Mouse (Mus musculus): ENCODE measurements at regions not wholly inside any gene's neighbourhood (a gene's known extent, or its start where the extent isn't known, plus 50 kb on each side); places are given as distances from the start of the nearest gene placed in this dataset.
A peak's percentile ranks its signal among the peaks of the same experiment; 100 is the strongest.

DNA sequence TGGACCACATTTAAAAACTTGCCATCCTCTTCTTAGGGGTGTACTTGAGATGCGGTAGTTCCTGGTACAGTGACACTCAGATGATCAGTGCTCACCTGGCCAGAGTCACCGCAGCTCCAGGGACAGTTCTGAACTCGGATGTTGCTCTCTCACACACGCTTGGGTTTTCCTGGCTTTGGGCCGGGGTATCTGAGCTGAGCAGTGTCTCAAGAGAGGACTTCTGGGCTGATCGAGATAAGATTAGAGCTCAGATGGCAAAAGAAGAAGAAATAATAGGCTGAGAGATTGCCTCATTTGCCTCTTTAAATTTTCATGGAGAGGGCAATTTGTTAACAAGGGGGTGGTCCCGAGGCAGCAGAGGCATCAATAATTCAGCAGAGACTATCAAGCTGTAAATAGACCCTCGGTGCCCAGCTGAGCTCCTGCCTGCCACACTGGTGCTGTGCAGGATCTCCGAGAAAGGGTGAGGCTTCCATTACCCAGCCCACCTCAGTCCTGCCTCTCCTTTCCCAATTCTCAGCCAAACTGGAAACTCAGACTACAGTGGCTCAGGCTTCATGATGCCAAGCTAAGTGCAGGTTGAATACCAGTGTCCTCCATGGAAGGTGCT, 133.7 kb downstream of the Tsen15 start:
- Histone ChIP-seq H3K27ac (ENCODE audit: low read depth) (no peak overlapping the region), H3K36me3 (ENCODE audit: insufficient read depth) (no peaks in the 10 kb centered on the region), H3K27me3 (ENCODE audit: insufficient read depth, low read length) (no peaks in the 10 kb centered on the region), H3K9ac (no peak overlapping the region), H3K4me1 (ENCODE audit: insufficient read depth) (no peaks in the 10 kb centered on the region), H3K4me3 (ENCODE audit: low read depth, low read length) (no peak overlapping the region), H3K9me3 (ENCODE audit: low read depth, low read length) (no peaks in the 10 kb centered on the region), H3K4me2 (no peak overlapping the region)
- ATAC-seq (ENCODE audit: insufficient read depth): no peak
- no peak for DNase-seq
- no peak for TF ChIP-seq CTCF (IDR thresholded peaks at IDR 0.05; ENCODE audit: low read depth)
- 57% methylated on average over 9 of the region's 9 CpGs for WGBS

DNA sequence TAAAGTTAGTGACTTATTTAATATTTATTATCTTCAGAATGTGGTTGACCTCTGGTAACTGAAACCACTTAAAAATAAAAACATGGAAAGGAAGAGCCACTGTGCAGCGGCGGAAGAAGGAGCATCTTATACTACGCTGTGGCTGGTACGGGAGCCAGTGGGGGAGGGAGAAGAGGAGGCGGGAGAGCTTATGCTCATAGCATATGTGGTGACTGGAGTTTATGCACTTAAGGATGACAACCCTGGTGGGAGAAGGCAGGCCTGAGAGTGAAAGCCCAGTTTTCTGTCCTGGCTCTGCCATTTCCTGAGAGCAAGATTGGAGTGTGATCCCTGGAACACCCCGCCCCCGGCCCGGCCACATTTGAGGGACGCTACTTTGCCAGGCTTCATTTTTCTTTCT, 145.5 kb downstream of the Tsen15 start:
- Histone ChIP-seq H3K36me3 (ENCODE audit: insufficient read depth) (no peaks in the 10 kb centered on the region), H3K9me3 (ENCODE audit: low read depth, low read length) (no peaks in the 10 kb centered on the region), H3K4me2 (no peak overlapping the region), H3K27ac (ENCODE audit: low read depth) (no peak overlapping the region), H3K9ac (no peak overlapping the region), H3K27me3 (ENCODE audit: insufficient read depth, low read length) (no peaks in the 10 kb centered on the region), H3K4me3 (ENCODE audit: low read depth, low read length) (no peak overlapping the region), H3K4me1 (ENCODE audit: insufficient read depth) (no peaks in the 10 kb centered on the region)
- ATAC-seq (ENCODE audit: insufficient read depth) (no peak), DNase-seq (no peak)
- no peak for TF ChIP-seq CTCF (IDR thresholded peaks at IDR 0.05; ENCODE audit: low read depth)
- WGBS: 89% methylated on average over 9 of the region's 9 CpGs

GRCm38 (mm10) chr1:152239376-152239775, 147.1 kb downstream of the Tsen15 start:
- no peak for TF ChIP-seq CTCF (IDR thresholded peaks at IDR 0.05; ENCODE audit: low read depth)
- H3K4me1 ChIP-seq (ENCODE audit: insufficient read depth): no peaks in the 10 kb centered on the region
- WGBS: 19% methylated on average over 6 of the region's 6 CpGs
- H3K27ac ChIP-seq (ENCODE audit: low read depth): no peak overlapping the region
- no peak overlapping the region for H3K9ac ChIP-seq
- H3K27me3 ChIP-seq (ENCODE audit: insufficient read depth, low read length): no peaks in the 10 kb centered on the region
- peak; percentile 21 for DNase-seq
- no peak overlapping the region for H3K4me2 ChIP-seq
- H3K4me3 ChIP-seq (ENCODE audit: low read depth, low read length): no peak overlapping the region
- ATAC-seq (ENCODE audit: insufficient read depth): no peak
- H3K36me3 ChIP-seq (ENCODE audit: insufficient read depth): no peaks in the 10 kb centered on the region
- no peaks in the 10 kb centered on the region for H3K9me3 ChIP-seq (ENCODE audit: low read depth, low read length)

- Histone ChIP-seq H3K27me3 (ENCODE audit: insufficient read depth, low read length) (no peaks in the 10 kb centered on the region), H3K4me3 (ENCODE audit: low read depth, low read length) (no peak overlapping the region), H3K9me3 (ENCODE audit: low read depth, low read length) (no peaks in the 10 kb centered on the region), H3K9ac (no peak overlapping the region), H3K4me1 (ENCODE audit: insufficient read depth) (no peaks in the 10 kb centered on the region), H3K36me3 (ENCODE audit: insufficient read depth) (no peaks in the 10 kb centered on the region), H3K4me2 (no peak overlapping the region), H3K27ac (ENCODE audit: low read depth) (no peak overlapping the region)
- WGBS: 86% methylated on average over 4 of the region's 4 CpGs
- ATAC-seq (ENCODE audit: insufficient read depth): no peak
- DNase-seq: no peak
- TF ChIP-seq CTCF (IDR thresholded peaks at IDR 0.05; ENCODE audit: low read depth): no peak
Observed at GRCm38 (mm10) chr1:152235212-152235792, 145.4 kb upstream of the 1700025G04Rik start.

DNA sequence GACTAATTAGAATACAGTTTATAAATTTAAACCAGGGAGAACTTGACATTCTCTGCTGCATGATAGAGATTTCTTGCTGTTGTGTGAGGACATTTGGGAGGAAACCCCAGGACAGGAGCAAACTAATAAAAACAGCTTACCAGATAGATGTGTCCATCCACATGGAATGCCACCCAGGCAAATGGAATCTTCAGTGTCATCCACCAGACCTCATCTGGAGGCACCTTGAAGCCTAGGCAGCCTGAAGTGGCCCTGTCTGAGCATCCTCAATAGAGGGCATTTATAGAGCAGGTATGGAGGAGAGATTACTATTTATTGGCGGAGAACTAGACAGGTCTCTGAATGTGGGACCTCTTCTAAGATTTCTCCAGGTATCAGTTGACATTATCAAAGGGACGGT, 144.8 kb upstream of the 1700025G04Rik start:
- no peak for DNase-seq
- TF ChIP-seq CTCF (IDR thresholded peaks at IDR 0.05; ENCODE audit: low read depth): no peak

DNA sequence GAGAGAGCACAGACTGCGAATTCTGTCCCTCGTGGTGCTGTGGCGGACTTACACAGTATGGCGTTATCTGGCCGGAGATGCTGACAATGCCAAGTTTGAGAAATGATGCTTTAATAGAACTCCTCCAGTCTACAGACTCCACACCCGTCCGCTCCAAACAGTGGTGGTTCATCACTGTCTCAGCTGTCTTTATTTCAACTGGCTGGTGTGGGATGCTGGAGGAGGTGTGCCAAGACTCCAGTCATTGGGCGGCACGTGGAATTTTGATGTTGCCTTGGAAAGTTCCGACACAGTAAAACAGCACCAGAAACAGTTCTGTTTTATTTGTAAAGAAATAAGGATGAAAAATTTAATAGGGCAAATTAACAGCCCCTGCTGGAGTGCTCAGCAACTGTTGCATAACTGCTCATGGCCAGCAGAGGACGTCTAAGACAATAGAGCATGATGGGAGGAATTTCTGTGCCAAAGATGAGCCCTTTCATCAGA, 141.8 kb upstream of the 1700025G04Rik start:
- Histone ChIP-seq H3K4me3 (ENCODE audit: low read depth, low read length) (no peak overlapping the region), H3K9me3 (ENCODE audit: low read depth, low read length) (no peaks in the 10 kb centered on the region), H3K27ac (ENCODE audit: low read depth) (no peak overlapping the region), H3K4me2 (no peak overlapping the region), H3K36me3 (ENCODE audit: insufficient read depth) (no peaks in the 10 kb centered on the region), H3K4me1 (ENCODE audit: insufficient read depth) (no peaks in the 10 kb centered on the region), H3K9ac (no peak overlapping the region), H3K27me3 (ENCODE audit: insufficient read depth, low read length) (no peaks in the 10 kb centered on the region)
- WGBS: 34% methylated on average over 11 of the region's 11 CpGs
- peak; percentile 38; the same call in 1 of the 2 replicates for ATAC-seq (ENCODE audit: insufficient read depth)
- DNase-seq: peak; percentile 52
- peak; percentile 55 for TF ChIP-seq CTCF (IDR thresholded peaks at IDR 0.05; ENCODE audit: low read depth)

More for the DNA sequence above, 144.8 kb upstream of the 1700025G04Rik start:
- no peak for ATAC-seq (ENCODE audit: insufficient read depth)
- Histone ChIP-seq H3K9ac (no peak overlapping the region), H3K27ac (ENCODE audit: low read depth) (no peak overlapping the region), H3K9me3 (ENCODE audit: low read depth, low read length) (no peaks in the 10 kb centered on the region), H3K4me1 (ENCODE audit: insufficient read depth) (no peaks in the 10 kb centered on the region), H3K36me3 (ENCODE audit: insufficient read depth) (no peaks in the 10 kb centered on the region), H3K4me3 (ENCODE audit: low read depth, low read length) (no peak overlapping the region), H3K4me2 (no peak overlapping the region), H3K27me3 (ENCODE audit: insufficient read depth, low read length) (no peaks in the 10 kb centered on the region)
- WGBS: 87% methylated on average over 2 of the region's 2 CpGs

- H3K9ac ChIP-seq: no peak overlapping the region
- H3K4me3 ChIP-seq (ENCODE audit: low read depth, low read length): no peak overlapping the region
- no peaks in the 10 kb centered on the region for H3K27me3 ChIP-seq (ENCODE audit: insufficient read depth, low read length)
- no peaks in the 10 kb centered on the region for H3K9me3 ChIP-seq (ENCODE audit: low read depth, low read length)
- no peaks in the 10 kb centered on the region for H3K36me3 ChIP-seq (ENCODE audit: insufficient read depth)
- H3K27ac ChIP-seq (ENCODE audit: low read depth): no peak overlapping the region
- 45% methylated on average over 2 of the region's 2 CpGs for WGBS
- no peaks in the 10 kb centered on the region for H3K4me1 ChIP-seq (ENCODE audit: insufficient read depth)
- H3K4me2 ChIP-seq: no peak overlapping the region
- TF ChIP-seq CTCF (IDR thresholded peaks at IDR 0.05; ENCODE audit: low read depth): no peak
- ATAC-seq (ENCODE audit: insufficient read depth) (no peak), DNase-seq (no peak)
Observed at GRCm38 (mm10) chr1:152229709-152230108, 139.8 kb upstream of the 1700025G04Rik start.

Data from lung, embryonic 14.5 days (tissue).